Mouse (Mus musculus): ENCODE measurements around the gene Rap2c. TPM values are rescaled to one million over a fixed set of nuclear protein-coding genes. Genes with fewer than 3 reads are reported as not detected.

Rap2c gene
- total RNA-seq, 4 experiments from 2014 or later: 24.1 to 28.6 (median 27.8) TPM

DNA sequence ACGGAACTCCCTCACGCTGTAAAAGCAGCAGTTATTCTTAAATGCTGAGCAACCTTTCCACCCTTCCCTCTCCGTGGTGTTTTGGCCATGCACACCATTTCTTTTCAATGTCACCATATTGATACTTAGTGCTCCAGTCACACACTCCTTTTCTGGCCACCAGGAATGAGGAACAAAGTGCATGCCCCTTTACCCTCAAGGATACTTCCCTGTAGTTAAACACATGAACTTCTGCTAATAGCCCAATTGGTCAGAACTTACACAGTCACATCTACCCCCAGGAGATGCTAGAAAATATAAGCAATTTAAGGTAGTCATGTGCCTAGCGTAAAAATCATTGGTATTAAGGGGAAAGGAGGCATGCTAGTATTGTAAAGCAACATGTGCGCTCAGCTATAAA lies 47.9 kb downstream of the Rap2c start:
- no peak for DNase-seq (ENCODE audit: low spot score in 2 of 2)

DNA sequence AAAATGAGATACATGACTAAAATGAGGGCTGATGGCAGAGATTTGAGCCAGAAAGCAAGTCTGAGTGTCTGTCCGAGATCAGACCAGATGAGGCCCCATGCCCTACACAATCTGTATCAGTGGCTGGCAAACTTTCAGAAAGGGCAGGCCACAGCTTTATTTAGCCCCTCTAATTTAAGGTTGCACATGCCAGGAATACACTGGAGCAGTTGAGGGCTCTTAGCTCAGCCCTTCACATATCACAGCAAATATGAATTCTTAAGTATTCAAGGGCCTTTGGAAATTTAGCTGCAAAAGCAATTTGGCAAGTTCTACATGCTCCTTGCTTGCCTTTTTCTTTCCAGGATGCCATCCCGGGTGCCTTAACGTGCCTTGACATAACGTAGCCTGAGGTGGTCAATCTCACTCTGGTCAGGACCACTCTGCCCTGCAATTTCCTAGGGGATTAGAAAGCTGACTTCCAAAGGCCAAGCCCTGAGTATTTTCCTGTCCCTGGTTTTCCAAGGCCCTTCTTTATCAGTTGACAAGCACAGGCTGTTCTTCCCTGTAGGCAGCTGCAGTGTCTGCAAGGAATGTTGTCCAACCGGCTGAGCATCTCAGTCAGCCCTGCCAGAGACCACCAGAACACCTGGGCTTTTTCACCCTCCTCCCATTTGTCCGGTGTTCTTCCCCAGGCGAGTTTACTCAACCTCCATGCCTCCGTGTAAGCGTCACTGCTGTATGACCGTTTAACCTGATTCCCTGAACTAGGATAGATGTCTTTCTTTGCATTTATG lies 49.5 kb downstream of the Rap2c start:
- no peak for DNase-seq (ENCODE audit: low spot score in 2 of 2)

DNA sequence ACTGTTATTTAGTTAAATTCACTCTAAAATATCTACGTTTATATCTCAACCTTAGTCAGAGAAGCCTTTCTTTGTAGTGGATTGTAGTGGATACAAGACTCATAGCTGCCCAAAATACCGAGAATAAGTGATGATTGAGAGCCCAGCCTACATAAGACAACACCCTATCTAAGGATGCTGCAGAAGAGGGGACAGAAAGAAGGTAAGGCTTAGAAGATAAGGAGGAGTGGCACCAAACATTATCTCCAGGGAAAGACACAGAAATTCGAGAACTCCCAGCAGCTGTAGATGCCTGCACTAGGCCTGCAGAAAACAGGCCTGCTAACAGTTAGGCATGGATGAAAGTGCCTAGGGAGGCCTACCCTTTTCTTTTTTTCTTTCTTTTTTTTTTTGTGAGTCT lies 52.7 kb downstream of the Rap2c start:
- no peak for DNase-seq (ENCODE audit: low spot score in 2 of 2)

DNA sequence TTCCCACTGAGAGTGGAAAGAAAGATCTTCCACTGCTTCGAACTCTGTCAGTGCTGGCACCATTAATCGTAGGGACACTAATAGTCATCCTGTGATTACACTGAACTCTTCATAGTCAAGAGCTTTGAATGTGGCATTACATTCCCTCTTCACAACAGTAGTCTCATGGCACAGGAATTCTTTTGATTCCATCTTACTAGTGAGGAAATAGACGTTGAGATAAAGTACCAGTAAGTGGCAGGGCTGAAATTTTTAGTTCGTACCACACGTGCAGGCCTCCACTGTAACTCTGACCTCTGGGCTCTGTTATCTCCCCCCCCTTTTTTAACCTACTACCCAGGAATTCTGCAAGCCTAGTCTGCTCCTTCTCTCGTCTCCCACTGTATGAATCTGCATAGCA lies 54.9 kb downstream of the Rap2c start:
- DNase-seq (ENCODE audit: low spot score in 2 of 2): no peak

Other genes starting within 250 kb of the Rap2c start
- 1 to 10 TPM; 6.9 to 8.6 (median 7.4) TPM for gene Stk26, start 177.0 kb downstream of the Rap2c start, total RNA-seq (2022)
- 1 to 10 TPM in 2 of 4 experiments, under 1 TPM in 2; 0.87 to 2.0 (median 1.0) TPM for gene Frmd7, start 75.3 kb downstream of the Rap2c start, total RNA-seq (2022)
- under 1 TPM in 2 of 4 experiments, not detected in 2; 0.18 to 0.38 TPM for gene Mbnl3, start 188.5 kb upstream of the Rap2c start, total RNA-seq (2022)

Measured in left cerebral cortex, adult 8-10 months (tissue).